Mouse (Mus musculus) heart, adult 9 months (tissue): ENCODE measurements around the gene Rad51b.
"Not testable (repeated sequence)": the region's sequence is repeated elsewhere in the genome, so short reads cannot be mapped to it uniquely, and the experiment has no call there.

Experiments
- DNase-seq, 2 experiments: peaks; one replicate each; pipeline ENCODE4 v3.0.0; 2022; ENCODE audit warnings: low spot score in 2 of 2

Rad51b gene

DNA sequence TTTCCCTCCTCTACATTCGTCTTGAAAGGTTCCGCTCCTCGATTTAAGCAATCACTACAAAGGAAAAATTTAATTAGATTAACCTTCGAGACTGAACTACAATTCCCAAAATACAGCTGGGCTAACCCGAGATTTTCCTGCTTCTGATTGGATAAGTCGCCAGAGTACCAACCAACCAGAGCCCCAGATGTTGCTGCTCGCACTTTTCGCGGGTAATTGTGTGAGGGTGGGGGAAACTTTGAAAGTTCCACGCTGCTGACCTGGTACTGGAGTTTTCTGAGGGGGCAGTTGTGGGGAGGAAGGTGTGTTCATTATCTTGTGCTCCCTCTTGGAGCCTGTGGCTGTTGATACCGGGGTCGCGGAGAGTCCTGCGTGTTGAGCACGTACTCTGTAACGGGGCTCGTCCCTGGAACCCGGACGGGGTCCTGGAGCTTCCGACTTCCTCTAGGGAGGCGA is at the start of gene Rad51b:
TSS of gene Rad51b (plus strand) at position 162 of the 456 bp plus-strand sequence.
- peak; percentile 82 to 88 for DNase-seq

DNA sequence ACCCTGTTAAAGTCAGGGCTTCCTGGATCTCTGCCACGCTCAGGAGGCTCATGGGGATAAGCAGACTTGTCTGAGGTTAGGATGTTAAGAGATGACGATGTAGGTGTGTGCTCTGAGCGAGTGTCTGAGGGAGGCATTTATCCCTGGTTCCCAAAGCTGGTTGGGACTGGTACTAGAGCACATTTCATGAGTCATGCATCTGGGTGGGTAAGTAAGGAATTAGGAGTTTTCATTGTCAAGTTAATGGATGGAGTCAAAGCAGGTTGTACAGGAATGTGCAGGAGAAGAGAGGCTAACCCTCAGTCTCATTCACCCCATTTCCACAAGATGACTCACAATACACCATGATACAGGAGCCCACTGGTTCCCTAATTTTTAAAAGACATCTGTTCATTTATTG is 49.0 kb upstream of the Rad51b start:
- DNase-seq, result no peak

DNA sequence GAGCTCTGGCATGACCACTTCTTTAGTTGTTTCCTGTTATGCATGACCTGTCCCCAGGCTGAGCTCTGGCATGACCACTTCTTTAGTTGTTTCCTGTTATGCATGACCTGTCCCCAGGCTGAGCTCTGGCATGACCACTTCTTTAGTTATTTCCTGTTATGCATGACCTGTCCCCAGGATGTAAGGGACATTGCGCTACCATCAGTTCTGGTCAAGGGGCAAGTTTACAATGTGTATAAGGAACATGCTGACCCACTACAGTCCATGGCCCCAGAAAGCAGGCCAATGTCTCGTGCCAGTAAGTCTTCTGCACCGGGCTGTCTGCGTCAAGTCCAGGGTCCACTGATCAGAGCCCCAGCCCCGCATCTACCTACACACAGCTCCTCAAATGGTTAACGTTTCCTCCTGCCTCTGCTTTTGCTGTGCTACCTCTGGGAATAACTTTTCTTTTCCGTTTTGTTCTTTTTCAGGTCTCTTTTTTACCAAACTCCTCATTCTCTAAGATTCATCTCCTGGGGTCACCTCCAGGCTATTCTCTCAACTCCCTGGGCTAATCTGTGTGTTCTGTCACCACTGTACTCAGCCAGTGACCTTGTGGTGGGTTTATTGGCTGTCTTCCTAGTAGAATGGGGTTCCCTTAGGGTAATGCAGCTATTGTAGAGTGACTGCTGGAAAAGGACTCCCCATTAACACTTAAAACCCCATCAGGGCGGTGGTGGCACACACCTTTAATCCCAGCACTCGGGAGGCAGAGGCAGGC is 43.6 kb upstream of the Rad51b start:
- no peak for DNase-seq

DNA sequence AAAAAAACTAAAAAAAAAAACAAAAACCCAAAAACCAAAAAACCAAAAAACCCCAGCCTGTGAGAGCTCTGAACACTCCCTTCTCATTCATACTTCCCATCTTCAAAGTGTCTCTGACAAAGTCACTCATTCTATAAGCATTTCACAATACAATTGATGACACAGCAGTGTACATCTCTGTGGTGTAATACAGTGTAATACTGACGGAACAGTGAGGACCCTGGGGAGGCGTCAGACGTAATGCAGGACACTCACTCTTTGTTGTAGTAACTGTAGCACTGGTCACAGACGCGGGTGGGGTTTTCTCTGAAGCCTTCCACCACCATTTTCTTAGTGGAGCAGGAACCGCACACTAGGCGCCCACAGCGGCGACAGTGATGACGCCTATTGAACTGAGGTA is 42.1 kb upstream of the Rad51b start:
- DNase-seq, result no peak

DNA sequence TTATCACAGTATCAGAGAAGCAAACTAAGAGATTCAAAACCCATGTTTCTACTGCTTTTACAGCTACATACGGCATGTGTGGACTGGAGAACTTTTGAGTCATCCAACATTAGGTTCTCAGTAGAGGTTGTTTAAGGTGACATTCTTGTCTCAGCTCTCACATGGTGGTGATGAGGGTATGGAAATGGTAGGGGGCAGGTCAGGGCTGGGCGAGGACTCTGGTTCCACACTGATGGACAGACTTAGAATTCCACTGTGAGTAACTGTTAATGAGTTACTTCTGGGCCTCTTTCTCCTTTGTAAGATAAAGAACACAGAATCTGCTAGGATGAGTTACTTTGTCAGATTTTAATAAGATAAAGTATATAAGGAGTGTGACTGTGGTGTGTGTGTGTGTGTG is 36.9 kb upstream of the Rad51b start:
- DNase-seq, result no peak

DNA sequence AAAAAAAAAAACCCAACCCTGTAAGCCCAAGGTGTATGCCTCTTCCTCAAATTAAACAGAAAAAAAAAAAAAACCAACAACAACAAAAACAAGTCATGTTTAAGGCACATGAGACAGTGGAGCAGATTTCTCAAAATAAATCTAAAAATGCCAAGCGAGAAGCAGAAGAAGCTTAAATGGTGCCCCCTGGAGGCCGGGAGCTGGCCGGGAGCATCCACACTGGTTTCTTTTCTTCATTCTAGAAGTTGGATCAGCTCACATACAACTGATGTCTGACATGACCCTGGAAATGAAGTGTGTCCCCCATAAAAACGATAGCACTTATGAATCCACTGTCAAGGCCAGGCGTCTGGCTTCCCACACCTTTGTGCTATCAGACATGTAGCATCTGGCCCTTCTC is 36.0 kb upstream of the Rad51b start:
- no peak for DNase-seq

DNA sequence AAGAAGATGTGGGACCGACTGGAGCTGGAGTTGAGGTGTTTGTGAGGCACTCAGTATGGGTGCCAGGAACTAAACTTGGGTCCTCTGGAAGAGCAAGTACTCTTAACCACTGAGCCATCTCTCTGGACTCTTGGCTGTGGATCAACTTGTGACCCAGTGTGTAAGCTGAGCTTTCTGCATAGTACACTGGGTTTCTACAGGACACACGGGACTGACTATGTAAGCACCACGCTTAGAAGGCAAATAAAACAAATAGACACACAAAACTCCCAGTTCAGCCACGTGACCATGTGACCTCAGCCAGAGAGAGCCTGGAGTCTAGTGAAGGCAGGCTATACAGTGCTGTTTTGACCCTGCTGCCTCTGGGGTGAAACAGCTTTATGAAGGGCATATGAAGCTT is 24.5 kb upstream of the Rad51b start:
- no peak for DNase-seq

DNA sequence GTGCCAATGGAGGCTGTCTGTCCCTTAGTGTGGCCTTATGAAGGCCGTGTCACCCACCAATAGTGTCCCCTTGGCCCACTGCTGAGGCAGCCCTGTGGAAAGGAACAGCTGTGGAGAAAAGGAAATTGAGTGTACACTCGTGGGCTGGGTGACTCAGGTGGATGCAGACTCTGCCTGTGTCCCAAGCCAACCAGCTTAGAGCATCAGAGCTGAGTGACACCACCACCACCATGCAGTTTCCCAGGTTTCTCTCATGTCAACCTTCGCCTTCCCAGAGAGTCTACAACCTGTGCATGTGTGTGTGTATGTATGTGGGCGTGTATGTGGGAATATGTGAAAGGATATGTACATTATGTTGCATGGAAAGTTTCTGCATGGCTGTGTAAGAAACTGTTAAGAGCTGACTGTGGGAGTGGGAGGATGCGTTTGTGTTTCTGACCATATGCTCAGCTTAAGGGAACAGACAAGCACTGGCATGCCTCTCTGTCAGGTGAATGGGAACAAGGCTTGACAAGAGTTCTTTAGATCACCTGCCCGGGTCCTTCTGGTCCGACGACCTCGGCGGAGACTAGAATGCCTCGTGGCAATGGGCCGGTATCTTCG is 17.5 kb upstream of the Rad51b start:
- no peak for DNase-seq

DNA sequence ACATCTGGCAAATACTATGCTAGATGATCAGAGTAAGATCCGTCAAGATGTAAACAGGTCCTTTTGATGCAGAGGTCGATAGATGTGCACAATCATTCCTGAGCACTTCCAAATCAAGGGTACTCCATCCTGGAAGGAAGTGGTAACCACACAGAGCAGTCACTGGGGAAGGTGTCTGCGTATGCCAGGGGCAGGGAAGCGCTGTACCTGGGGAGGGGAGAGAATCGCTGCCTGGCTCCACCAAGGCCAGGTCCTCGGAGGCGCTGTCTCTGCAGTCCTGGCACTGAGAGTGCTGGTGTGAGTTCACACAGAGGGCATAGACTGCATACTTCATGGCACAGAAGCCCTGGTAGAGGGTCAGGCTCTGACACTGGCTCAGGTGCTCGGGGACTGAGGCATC is 14.5 kb upstream of the Rad51b start:
- no peak for DNase-seq

DNA sequence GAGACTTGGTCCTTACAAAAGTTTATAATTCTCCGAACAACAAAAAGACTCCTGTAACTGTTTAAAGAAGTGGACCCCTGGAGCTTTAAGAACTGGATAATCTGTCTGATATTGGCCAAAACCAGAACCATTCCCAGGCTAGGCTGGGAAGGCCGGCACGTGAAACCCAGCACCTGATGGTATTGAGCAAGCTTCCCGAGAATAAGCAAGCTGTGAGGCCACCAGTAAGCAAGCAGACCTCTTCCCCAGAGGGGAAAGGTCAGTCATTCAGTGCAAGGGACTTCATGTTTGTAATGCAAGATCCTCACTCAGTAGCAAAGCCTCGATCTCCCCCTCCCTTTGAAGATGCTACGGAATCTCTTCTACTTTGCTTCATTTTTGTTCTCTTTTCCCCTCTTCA is 4.2 kb upstream of the Rad51b start:
- DNase-seq, result no peak

DNA sequence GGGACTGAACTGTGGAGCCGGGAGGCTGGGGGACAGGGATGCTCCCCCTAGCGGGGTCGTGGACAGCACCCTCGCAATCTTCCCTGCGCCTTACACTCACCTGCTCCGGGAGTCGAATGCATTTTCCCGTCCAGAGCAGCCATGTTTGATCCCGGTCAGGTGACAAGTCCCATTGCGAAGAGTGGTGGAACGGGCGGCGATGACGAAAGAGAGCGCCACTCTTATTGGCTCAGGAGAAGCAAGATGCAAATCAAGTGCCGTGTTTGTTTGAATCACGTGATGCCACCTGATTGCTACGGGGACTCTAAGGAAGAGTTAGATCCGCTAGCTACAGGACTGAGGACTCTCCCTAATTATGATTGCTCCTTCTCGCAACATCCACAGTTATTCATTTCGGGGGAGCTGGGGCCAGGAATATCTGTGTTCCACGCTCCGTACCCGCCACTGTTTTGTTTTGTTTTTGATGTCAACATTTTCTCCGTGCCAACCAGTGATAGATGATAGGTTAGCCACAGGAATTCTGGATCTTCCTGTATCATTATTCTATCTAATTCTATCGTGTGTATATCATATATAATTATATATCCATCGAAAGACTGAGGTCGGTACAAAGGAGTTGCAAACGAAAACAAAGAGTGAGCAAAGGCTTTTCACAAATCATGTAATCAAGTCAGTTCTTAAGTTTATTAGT is 811 bp upstream of the Rad51b start, which contains the start of gene Zfyve26:
TSS of gene Zfyve26 (minus strand) at position 179 of the 691 bp plus-strand sequence.
- peak; percentile 95 to 98 for DNase-seq

DNA sequence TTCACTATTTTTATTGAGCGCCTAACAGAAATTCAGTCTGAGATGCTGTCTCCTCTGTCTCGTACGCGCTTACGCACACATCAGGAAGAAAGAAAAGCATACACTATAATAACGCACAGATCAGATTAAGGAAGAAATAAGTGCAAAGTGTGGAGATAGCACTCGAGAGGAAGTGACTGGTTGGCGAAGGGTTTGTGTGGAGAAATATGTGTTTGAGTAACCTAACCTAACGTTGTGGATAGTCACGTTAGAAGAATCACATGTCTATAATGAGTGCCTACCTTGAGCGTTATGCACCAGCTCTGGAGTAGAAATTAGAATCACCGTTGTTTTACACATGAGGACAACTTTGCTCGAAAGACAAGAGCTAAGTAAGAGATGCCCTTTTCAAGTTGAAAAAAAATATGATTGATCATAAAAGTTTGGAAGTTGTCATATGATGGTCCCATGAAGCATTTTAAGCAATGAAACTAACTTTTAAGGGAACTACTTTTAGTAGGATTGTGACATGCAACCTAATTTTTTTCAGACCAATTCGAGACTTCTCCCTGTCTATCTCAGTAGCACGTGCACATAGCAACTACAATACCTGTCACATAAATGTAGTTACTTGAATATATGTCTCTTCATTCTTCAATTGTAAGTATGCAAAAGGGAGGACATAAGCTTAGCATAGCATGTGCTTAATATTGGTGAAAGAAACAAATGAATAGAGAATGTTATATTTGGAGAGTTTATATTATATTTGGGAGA is 978 bp downstream of the Rad51b start:
- DNase-seq, result no peak

DNA sequence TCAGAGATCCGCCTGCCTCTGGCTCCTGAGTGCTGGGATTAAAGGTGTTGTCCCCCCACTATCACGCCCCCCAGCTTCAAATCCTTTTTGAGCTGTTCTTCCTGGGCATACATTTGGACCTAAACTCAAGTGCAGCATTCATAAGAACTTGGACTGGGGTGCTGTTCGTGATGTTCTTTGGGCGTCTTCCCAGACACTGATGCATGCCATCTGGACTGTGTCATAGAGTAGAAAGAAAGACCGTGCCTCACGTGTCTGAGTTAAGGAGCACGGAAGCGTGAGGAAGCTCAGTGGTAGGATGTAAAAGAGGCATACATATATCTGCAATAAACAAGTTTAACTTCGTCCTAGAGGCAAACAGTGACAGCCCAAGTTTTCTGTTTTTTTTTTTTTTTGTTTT is 4.7 kb downstream of the Rad51b start:
- peak; percentile 36 to 65 for DNase-seq

DNA sequence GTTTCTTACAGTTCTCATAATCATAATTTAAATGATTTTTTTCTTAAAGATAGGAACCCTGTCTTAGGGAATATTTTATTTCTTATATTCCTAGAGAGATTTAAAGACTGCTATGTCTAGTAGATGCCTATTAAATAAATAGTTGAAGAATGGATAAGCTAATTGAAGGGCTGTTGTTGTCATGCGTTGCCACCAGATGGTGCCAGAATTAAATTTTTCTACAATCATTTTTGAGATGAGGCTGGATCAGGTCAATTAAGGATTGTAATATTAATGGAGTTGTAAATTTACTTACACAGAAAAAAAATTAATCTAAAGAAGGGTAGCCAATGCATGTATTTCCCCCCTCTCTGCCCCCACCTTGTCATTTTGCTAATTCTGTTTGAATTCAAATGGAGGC is 8.0 kb downstream of the Rad51b start:
- no peak for DNase-seq

DNA sequence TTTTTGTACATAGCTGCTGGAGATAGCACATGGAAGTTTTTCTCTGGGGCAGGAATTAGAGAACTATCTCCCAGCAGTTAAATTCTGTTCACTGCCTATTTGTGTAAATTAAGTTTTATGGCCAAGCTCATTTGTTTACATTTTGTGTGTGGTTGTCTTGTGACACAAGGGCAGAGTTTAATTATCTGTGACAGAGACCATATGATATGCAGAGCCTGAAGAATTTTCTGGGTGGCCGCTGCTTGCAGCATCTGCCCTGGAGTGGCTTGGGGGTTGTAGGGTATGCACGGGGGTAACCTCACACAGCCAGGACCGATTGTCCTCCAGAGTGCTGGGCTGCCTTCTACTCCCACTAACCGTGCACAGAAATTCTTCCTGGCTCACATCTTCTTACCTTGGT is 8.9 kb downstream of the Rad51b start:
- DNase-seq, result no peak

DNA sequence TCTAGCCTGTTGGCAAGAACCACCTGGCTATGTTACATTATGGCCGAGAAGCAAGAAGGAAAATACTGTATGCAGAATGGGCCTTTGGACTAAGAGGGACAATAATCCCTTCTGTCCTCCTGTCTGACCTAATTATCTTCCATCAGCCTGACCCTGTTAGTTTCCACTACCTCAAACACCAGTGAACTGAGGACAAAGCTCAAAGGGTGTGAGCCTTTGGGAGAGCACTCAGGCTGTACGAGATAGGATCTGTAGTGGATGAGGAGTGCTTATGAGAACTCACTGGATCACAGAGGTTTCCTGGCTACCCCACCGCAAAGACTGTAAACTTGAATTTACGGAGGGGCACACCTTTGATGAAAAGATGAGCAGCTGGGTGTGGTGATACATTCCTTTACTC is 16.6 kb downstream of the Rad51b start:
- no peak for DNase-seq

DNA sequence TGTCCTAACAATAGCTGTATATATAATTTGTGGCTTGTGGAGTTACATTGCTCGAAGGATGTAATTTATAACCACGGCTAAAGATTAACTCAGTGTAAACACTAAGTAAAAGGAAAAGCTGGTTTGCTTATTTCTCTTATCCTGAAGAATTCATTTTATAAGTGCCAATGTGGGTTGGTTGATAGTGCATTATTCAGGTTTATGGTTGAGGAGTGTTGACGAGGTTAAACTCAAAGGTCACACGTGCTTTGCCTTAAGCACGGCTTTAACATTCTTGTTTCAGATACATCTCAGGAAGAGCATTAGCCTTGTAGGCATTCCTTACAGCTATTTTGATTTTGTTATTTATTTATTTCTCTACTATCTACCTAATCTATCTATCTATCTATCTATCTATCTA is 20.3 kb downstream of the Rad51b start:
- DNase-seq, result no peak

DNA sequence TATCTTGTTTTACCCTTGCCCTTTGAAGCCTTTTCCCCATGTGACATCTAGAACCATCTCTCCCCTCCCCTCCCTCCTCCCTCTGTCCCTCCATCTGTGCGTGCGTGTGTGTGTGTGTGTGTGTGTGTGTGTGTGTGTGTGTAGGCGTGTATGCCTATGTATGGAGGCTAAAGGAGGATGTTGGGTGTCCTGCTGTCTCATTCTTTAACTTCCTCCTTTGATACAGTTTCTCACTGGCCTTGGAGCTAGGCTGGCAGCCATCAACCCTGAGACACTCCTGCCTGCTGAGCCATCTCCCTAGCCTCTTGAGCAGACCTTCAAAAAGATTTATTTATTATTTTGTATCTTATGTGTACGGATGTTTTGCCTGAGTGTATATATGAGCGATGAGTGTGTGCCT is 23.8 kb downstream of the Rad51b start:
- no peak for DNase-seq

DNA sequence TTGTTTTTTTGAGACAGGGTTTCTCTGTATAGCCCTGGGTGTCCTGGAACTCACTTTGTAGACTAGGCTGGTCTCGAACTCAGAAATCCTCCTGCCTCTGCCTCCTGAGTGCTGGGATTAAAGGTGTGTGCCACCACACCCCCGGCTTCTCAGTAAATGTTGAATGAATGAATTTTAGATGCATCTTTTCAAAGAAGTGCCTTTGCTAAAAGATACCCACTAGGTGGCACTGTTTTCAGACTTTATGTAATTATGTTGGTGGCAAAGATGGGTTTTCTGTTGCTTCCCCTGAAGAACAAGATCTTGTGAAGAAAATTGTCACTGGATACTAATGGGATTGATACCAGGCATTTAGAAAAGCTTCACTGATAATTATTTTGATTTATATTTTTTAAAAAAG is 25.5 kb downstream of the Rad51b start:
- DNase-seq, result not testable (repeated sequence)

DNA sequence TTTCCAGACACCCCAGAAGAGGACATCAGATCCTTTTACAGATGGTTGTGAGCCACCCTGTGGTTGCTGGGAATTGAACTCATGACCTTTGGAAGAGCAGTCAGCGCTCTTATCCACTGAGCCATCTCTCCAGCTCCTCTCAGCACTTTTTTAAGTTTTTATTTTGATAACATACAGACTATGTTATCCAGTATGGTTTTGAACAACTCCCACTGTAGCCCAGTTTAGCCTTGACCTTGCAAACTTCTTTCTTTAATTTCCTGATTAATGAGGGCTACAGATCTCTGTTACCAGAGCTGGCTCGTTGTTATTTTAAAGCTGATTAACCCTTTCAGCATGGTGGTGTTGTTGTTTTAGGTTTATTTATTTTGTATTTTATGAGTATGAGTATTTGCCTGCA is 29.2 kb downstream of the Rad51b start:
- no peak for DNase-seq

DNA sequence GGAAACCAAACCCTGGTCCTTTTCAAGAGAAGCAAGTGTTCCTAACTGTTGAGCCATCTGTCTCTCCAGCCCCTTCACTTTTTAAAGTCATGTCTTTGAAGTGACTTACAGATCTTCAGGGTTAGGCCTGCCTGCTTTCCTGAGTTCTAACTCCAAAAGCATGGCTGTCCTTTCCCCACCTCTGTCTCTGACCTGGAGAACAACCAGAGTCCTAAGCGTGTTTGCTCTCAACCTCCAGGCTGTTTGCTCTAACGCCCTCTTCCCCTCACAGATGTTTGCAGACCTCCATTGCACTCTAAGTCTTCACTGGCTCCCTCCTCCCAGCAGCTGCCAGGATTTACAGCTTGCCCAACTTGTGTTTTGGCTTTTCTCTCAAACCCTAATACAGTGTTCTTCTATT is 29.7 kb downstream of the Rad51b start:
- no peak for DNase-seq

DNA sequence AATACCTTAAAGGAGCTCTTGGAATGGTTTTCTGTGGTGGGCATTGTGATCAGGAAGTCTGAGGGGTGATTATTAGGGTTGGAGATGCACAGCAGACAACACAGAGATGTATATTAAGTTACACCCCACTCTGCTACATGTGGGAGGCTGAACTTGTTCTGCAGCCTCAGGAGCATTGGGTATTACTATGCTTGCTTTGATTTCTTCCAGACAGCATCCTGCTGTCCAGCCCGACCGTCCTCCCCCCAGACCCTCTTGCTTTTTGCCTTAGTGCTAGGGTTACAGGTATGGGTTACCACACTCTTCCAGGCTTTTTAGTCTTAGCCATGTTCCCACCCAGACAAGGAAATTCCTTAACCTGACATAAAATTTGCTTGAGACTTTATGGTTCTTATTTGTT is 30.8 kb downstream of the Rad51b start:
- DNase-seq, result no peak
